Mouse (Mus musculus): ENCODE measurements around the gene Ulk2. TPM values are rescaled to one million over a fixed set of nuclear protein-coding genes. Genes with fewer than 3 reads are reported as not detected.

Ulk2 gene
- polyA plus RNA-seq, 1 experiment from 2014 or later: 18.8 TPM

- Histone ChIP-seq H3K9me3 (no peaks in the 10 kb centered on the region), H3K27ac (no peak overlapping the region), H3K27me3 (ENCODE audit: insufficient read depth, poor library complexity, severe bottlenecking) (no peaks in the 10 kb centered on the region), H3K4me3 (no peak overlapping the region), H3K4me1 (replicated peaks) (peaks cover 5% of the 10 kb centered on the region; the same call in 1 of the 2 replicates), H3K36me3 (peaks cover 94% of the 10 kb centered on the region)
- DNase-seq (ENCODE audit: low spot score): no peak
- 95% methylated on average over 9 of the region's 9 CpGs for WGBS
Observed at GRCm38 (mm10) chr11:61745781-61746180, 109.1 kb downstream of the Ulk2 start.

DNA sequence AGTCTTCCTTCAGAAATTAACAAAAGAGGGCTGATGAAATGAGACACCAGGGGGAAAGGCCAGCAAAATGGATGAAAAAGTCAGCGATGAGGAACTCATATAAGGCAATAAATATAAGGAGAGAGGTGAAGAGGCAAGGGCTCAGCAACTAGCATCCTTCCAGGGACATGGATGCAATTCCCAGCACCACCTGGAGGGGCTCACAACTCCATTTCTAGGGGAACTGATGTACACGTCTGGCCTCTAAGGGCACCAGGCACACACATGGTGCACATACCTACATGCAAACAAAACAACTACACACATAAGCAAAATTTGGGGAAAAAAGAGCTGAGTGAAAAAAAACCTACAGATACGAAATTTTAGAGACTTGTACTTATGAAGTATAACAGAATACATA, 110.4 kb downstream of the Ulk2 start:
- Histone ChIP-seq H3K27me3 (ENCODE audit: insufficient read depth, poor library complexity, severe bottlenecking) (no peaks in the 10 kb centered on the region), H3K4me1 (replicated peaks) (peaks cover 5% of the 10 kb centered on the region; the same call in 1 of the 2 replicates), H3K4me3 (no peak overlapping the region), H3K9me3 (no peaks in the 10 kb centered on the region), H3K27ac (no peak overlapping the region), H3K36me3 (peaks cover 94% of the 10 kb centered on the region)
- WGBS: 66% methylated on average over 3 of the region's 3 CpGs
- DNase-seq (ENCODE audit: low spot score): peak; percentile 19

DNA sequence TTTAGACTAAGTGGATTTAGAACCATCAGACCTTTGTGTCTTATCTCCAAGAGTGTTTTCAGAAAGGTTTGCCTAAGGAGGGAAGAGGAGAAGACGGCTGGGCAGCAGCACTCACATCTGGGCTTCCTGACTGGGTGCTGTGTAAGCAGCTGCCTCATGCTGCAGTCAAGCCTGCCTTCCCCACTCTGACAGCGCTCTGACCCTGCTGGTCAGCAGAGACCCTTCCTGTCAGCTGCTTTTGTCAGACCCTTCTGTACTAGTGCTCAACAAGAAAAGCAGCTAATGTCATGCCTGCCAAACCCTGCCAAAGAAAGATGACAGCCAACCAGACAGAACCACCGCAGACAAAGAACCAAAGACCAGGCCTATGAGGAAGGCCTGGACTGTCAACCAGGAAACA, 111.1 kb downstream of the Ulk2 start:
- peak; percentile 43 for DNase-seq (ENCODE audit: low spot score)
- WGBS: 61% methylated on average over 3 of the region's 3 CpGs
- H3K36me3 ChIP-seq: peaks cover 94% of the 10 kb centered on the region
- H3K9me3 ChIP-seq: no peaks in the 10 kb centered on the region
- H3K27me3 ChIP-seq (ENCODE audit: insufficient read depth, poor library complexity, severe bottlenecking): no peaks in the 10 kb centered on the region
- H3K27ac ChIP-seq: no peak overlapping the region
- no peak overlapping the region for H3K4me3 ChIP-seq
- H3K4me1 ChIP-seq (replicated peaks): peaks cover 5% of the 10 kb centered on the region; the same call in 1 of the 2 replicates

DNA sequence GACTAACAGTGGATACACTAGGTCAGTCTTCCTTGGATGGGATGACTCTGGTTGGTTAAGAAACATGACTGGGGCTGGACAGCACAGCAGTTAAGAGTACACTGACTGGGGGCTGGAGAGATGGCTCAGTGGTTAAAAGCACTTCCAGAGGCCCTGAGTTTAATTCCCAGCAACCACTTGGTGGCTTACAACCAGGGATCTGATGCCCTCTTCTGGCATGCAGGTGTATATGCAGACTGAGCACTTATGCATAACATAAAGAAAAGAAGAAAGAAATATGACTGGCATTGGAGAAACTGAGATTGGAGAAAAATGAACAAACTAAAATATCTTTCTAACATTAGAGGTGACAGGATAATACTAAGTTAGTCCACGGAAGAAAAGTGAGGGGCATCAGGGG, 114.4 kb downstream of the Ulk2 start:
- H3K9me3 ChIP-seq: no peaks in the 10 kb centered on the region
- WGBS: 95% methylated on average over 1 of the region's 1 CpGs
- peaks cover 95% of the 10 kb centered on the region for H3K36me3 ChIP-seq
- no peak for DNase-seq (ENCODE audit: low spot score)
- no peak overlapping the region for H3K27ac ChIP-seq
- no peaks in the 10 kb centered on the region for H3K27me3 ChIP-seq (ENCODE audit: insufficient read depth, poor library complexity, severe bottlenecking)
- H3K4me3 ChIP-seq: no peak overlapping the region
- peaks cover 5% of the 10 kb centered on the region; the same call in 1 of the 2 replicates for H3K4me1 ChIP-seq (replicated peaks)

- peaks cover 99% of the 10 kb centered on the region for H3K36me3 ChIP-seq
Observed at GRCm38 (mm10) chr11:61737290-61737689, 117.6 kb downstream of the Ulk2 start.

GRCm38 (mm10) chr11:61732672-61733071, 122.2 kb downstream of the Ulk2 start:
- no peaks in the 10 kb centered on the region for H3K9me3 ChIP-seq
- H3K4me1 ChIP-seq (replicated peaks): no peaks in the 10 kb centered on the region
- no peak for DNase-seq (ENCODE audit: low spot score)
- H3K27ac ChIP-seq: no peak overlapping the region
- no peaks in the 10 kb centered on the region for H3K27me3 ChIP-seq (ENCODE audit: insufficient read depth, poor library complexity, severe bottlenecking)
- 90% methylated on average over 7 of the region's 7 CpGs for WGBS
- peaks cover 97% of the 10 kb centered on the region for H3K36me3 ChIP-seq
- H3K4me3 ChIP-seq: no peak overlapping the region

More at GRCm38 (mm10) chr11:61737290-61737689, 117.6 kb downstream of the Ulk2 start:
- Histone ChIP-seq H3K27ac (no peak overlapping the region), H3K4me1 (replicated peaks) (no peaks in the 10 kb centered on the region), H3K4me3 (no peak overlapping the region), H3K27me3 (ENCODE audit: insufficient read depth, poor library complexity, severe bottlenecking) (no peaks in the 10 kb centered on the region), H3K9me3 (no peaks in the 10 kb centered on the region)
- WGBS: 87% methylated on average over 1 of the region's 1 CpGs
- no peak for DNase-seq (ENCODE audit: low spot score)

DNA sequence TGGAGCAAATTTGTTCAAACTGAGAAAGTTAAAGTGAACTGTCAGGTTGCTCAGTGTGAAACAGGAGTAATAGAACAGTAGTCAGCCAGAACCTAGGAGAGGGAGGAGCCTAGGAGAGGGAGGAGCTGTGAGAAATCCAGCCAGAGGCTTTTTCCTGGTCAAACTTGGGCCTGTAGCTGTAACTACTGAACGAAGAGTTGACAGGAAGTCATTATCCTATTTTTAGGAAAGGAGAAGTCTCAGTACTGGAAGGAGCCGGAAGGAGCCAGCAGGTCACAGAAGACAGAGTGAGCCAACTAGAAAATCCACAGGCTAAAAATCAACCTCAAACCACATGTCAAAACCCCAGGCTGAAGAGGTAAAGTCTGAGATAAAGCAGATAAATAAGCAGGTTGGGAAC, 126.8 kb downstream of the Ulk2 start:
- Histone ChIP-seq H3K9me3 (no peaks in the 10 kb centered on the region), H3K27ac (no peak overlapping the region), H3K4me3 (no peak overlapping the region), H3K36me3 (peaks cover 68% of the 10 kb centered on the region), H3K4me1 (replicated peaks) (no peaks in the 10 kb centered on the region), H3K27me3 (ENCODE audit: insufficient read depth, poor library complexity, severe bottlenecking) (no peaks in the 10 kb centered on the region)
- no peak for DNase-seq (ENCODE audit: low spot score)
- 88% methylated on average over 2 of the region's 2 CpGs for WGBS

Other genes starting within 250 kb of the Ulk2 start
- 7.8 and 8.6 TPM in 2 replicates for gene Grap, start 201.8 kb downstream of the Ulk2 start, polyA plus RNA-seq (2016; fragmentation: Nextera tagmentation; extraction: Ambion mirVana)
- 0.68 and 1.8 TPM in 2 replicates for gene Fam83g, start 171.0 kb downstream of the Ulk2 start, polyA plus RNA-seq (2016; fragmentation: Nextera tagmentation; extraction: Ambion mirVana)
- 0.09 TPM in 1 of 2 replicates, not detected in the other for gene Slc5a10, start 134.2 kb downstream of the Ulk2 start, polyA plus RNA-seq (2016; fragmentation: Nextera tagmentation; extraction: Ambion mirVana)
- 44.8 and 47.6 TPM in 2 replicates for gene Prpsap2, start 93.0 kb downstream of the Ulk2 start, polyA plus RNA-seq (2016; fragmentation: Nextera tagmentation; extraction: Ambion mirVana)
- 13.6 and 14.3 TPM in 2 replicates for gene Akap10, start 75.2 kb upstream of the Ulk2 start, polyA plus RNA-seq (2016; fragmentation: Nextera tagmentation; extraction: Ambion mirVana)
- gene Specc1, start 101.7 kb upstream of the Ulk2 start, polyA plus RNA-seq (2016; fragmentation: Nextera tagmentation; extraction: Ambion mirVana): 14.5 and 14.9 TPM in 2 replicates